Mouse (Mus musculus): Measurements from ENCODE around the gene Hesx1. TPM values are rescaled to one million over a fixed set of nuclear protein-coding genes. Genes with fewer than 3 reads are reported as not detected.

Gene Hesx1
- total and polyA plus RNA-seq, 2 experiments from 2014 or later, result not detected

DNA sequence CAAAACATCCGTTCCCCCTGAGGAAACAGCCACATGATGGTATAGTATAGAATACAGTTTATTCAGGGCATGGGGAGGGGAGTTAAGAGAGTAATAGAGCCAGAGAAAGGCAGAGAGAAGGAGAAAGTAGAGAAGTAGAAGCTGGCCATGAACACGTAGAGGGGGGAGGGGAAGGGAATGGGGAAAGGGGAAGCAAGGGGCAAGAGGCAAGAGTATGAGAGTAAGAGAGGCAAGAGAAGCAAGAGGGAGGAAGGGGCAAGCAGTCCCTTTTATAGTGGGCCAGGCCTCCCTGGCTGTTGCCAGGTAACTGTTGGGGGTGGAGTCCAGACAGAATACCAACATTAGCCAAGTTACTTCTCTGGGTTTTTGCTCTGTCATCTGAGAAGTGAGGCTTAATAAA, 16.7 kb upstream of the Hesx1 start:
- 70% methylated on average over 2 of the region's 2 CpGs for WGBS
- no peak overlapping the region for H3K4me3 ChIP-seq (ENCODE audit: low read depth, low read length)
- H3K9ac ChIP-seq (replicated peaks; ENCODE audit: low read depth, low read length), result no peak overlapping the region
- no peak overlapping the region for H3K4me2 ChIP-seq (ENCODE audit: low read depth, low read length)
- no peaks in the 10 kb centered on the region for H3K27me3 ChIP-seq (ENCODE audit: control insufficient read depth, insufficient read depth, low read length)
- peaks cover 7% of the 10 kb centered on the region for H3K9me3 ChIP-seq (replicated peaks; ENCODE audit: control insufficient read depth, low read length)
- no peaks in the 10 kb centered on the region for H3K36me3 ChIP-seq (replicated peaks; ENCODE audit: control insufficient read depth, insufficient read depth, low read length)
- H3K27ac ChIP-seq (ENCODE audit: low read depth), result no peak overlapping the region
- TF ChIP-seq EP300 (IDR thresholded peaks at IDR 0.05; ENCODE audit: low read depth) (no peak), CTCF (IDR thresholded peaks at IDR 0.05; ENCODE audit: low read depth) (no peak)
- no peaks in the 10 kb centered on the region for H3K4me1 ChIP-seq (ENCODE audit: control insufficient read depth, insufficient read depth)
- ATAC-seq (ENCODE audit: insufficient read depth, low read depth) (no peak), DNase-seq (ENCODE audit: low spot score) (no peak)

DNA sequence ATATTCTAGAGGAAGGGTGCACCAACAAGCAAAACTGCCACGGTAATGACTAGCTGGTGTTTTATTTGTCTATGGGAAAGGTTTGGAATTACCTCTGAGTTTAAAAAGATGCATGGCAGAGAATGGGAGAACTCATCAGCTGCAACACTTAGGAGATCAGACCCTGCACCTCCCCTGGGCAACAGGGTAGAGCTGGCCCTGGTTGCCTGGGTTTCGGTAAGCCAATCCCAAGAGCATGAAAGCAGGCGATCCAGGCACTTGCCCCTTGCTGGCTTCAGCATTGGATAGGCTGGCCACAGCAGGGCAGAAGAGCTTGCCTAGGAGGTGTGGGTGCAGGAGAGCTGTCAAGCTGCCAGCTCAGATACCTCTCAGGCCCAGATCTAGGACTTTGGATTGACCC, 14.4 kb upstream of the Hesx1 start:
- Histone ChIP-seq H3K4me2 (ENCODE audit: low read depth, low read length) (no peak overlapping the region), H3K27ac (ENCODE audit: low read depth) (no peak overlapping the region), H3K4me1 (ENCODE audit: control insufficient read depth, insufficient read depth) (no peaks in the 10 kb centered on the region), H3K4me3 (ENCODE audit: low read depth, low read length) (no peak overlapping the region), H3K27me3 (ENCODE audit: control insufficient read depth, insufficient read depth, low read length) (no peaks in the 10 kb centered on the region), H3K9ac (replicated peaks; ENCODE audit: low read depth, low read length) (no peak overlapping the region), H3K36me3 (replicated peaks; ENCODE audit: control insufficient read depth, insufficient read depth, low read length) (no peaks in the 10 kb centered on the region), H3K9me3 (replicated peaks; ENCODE audit: control insufficient read depth, low read length) (peaks cover 7% of the 10 kb centered on the region)
- ATAC-seq (ENCODE audit: insufficient read depth, low read depth) (no peak), DNase-seq (ENCODE audit: low spot score) (no peak)
- TF ChIP-seq CTCF (IDR thresholded peaks at IDR 0.05; ENCODE audit: low read depth), result no peak
- no peak for TF ChIP-seq EP300 (IDR thresholded peaks at IDR 0.05; ENCODE audit: low read depth)
- WGBS, result 90% methylated on average over 3 of the region's 3 CpGs

GRCm38 (mm10) chr14:26981021-26981420, 13.2 kb upstream of the Hesx1 start:
- WGBS, result 89% methylated on average over 8 of the region's 8 CpGs
- Histone ChIP-seq H3K27ac (ENCODE audit: low read depth) (no peak overlapping the region), H3K27me3 (ENCODE audit: control insufficient read depth, insufficient read depth, low read length) (no peaks in the 10 kb centered on the region)

DNA sequence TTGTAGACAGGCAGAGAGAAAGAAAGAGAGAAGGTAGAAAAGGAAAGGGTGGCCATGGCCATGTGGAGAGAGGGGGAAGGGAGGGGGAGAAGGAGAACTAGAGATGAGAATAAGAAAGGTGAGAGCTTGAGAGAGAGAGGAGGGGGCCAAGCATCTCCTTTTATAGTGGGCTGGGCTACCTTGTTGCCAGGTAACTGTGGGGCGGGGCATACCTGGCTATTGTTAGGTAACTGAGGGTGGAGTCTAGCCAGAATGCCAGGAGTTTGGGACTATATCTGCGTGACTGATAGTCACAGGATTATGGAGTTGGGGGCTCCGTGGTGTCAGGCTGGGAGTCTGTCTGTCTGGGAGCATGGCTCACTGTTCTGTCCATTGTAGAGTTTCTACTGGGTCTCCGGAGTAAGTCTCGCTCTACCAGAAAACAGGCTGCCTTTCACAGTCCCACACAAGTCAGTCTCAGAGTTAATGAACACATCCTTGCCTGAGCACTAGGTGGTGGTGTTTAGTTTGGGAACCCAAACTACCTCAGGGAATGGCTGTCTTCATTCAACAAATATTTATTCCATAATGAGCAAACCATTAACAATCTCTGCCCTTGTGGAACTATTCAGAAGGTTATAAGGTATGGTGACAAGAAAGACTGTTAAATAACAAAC, 12.6 kb upstream of the Hesx1 start:
- H3K9ac ChIP-seq (replicated peaks; ENCODE audit: low read depth, low read length), result no peak overlapping the region
- peak overlapping the region; percentile 3; the same call in 1 of the 2 replicates for H3K27ac ChIP-seq (ENCODE audit: low read depth)
- no peaks in the 10 kb centered on the region for H3K4me1 ChIP-seq (ENCODE audit: control insufficient read depth, insufficient read depth)
- WGBS, result 68% methylated on average over 5 of the region's 5 CpGs
- DNase-seq (ENCODE audit: low spot score) (no peak), ATAC-seq (ENCODE audit: insufficient read depth, low read depth) (peak; percentile 49; the same call in 1 of the 2 replicates)
- TF ChIP-seq EP300 (IDR thresholded peaks at IDR 0.05; ENCODE audit: low read depth), result no peak
- peak; percentile 55 for TF ChIP-seq CTCF (IDR thresholded peaks at IDR 0.05; ENCODE audit: low read depth)
- no peaks in the 10 kb centered on the region for H3K36me3 ChIP-seq (replicated peaks; ENCODE audit: control insufficient read depth, insufficient read depth, low read length)
- H3K4me3 ChIP-seq (ENCODE audit: low read depth, low read length), result no peak overlapping the region
- H3K9me3 ChIP-seq (replicated peaks; ENCODE audit: control insufficient read depth, low read length), result peaks cover 7% of the 10 kb centered on the region
- no peaks in the 10 kb centered on the region for H3K27me3 ChIP-seq (ENCODE audit: control insufficient read depth, insufficient read depth, low read length)
- no peak overlapping the region for H3K4me2 ChIP-seq (ENCODE audit: low read depth, low read length)

More at GRCm38 (mm10) chr14:26981021-26981420, 13.2 kb upstream of the Hesx1 start:
- no peak for ATAC-seq (ENCODE audit: insufficient read depth, low read depth)
- no peak for DNase-seq (ENCODE audit: low spot score)
- Histone ChIP-seq H3K4me1 (ENCODE audit: control insufficient read depth, insufficient read depth) (no peaks in the 10 kb centered on the region), H3K4me3 (ENCODE audit: low read depth, low read length) (no peak overlapping the region), H3K4me2 (ENCODE audit: low read depth, low read length) (no peak overlapping the region), H3K36me3 (replicated peaks; ENCODE audit: control insufficient read depth, insufficient read depth, low read length) (no peaks in the 10 kb centered on the region), H3K9ac (replicated peaks; ENCODE audit: low read depth, low read length) (no peak overlapping the region), H3K9me3 (replicated peaks; ENCODE audit: control insufficient read depth, low read length) (peaks cover 7% of the 10 kb centered on the region)
- TF ChIP-seq EP300 (IDR thresholded peaks at IDR 0.05; ENCODE audit: low read depth) (no peak), CTCF (IDR thresholded peaks at IDR 0.05; ENCODE audit: low read depth) (no peak)

- 60% methylated on average over 5 of the region's 5 CpGs for WGBS
- no peaks in the 10 kb centered on the region for H3K27me3 ChIP-seq (ENCODE audit: control insufficient read depth, insufficient read depth, low read length)
- no peak overlapping the region for H3K4me3 ChIP-seq (ENCODE audit: low read depth, low read length)
- peak overlapping the region; percentile 3; the same call in 1 of the 2 replicates for H3K27ac ChIP-seq (ENCODE audit: low read depth)
- peaks cover 7% of the 10 kb centered on the region for H3K9me3 ChIP-seq (replicated peaks; ENCODE audit: control insufficient read depth, low read length)
- no peak for DNase-seq (ENCODE audit: low spot score)
- no peaks in the 10 kb centered on the region for H3K36me3 ChIP-seq (replicated peaks; ENCODE audit: control insufficient read depth, insufficient read depth, low read length)
- no peak overlapping the region for H3K9ac ChIP-seq (replicated peaks; ENCODE audit: low read depth, low read length)
- no peaks in the 10 kb centered on the region for H3K4me1 ChIP-seq (ENCODE audit: control insufficient read depth, insufficient read depth)
- no peak; the same call in 1 of the 2 replicates for ATAC-seq (ENCODE audit: insufficient read depth, low read depth)
- TF ChIP-seq EP300 (IDR thresholded peaks at IDR 0.05; ENCODE audit: low read depth) (no peak), CTCF (IDR thresholded peaks at IDR 0.05; ENCODE audit: low read depth) (no peak)
- no peak overlapping the region for H3K4me2 ChIP-seq (ENCODE audit: low read depth, low read length)
These were observed 12.1 kb upstream of the Hesx1 start for GRCm38 (mm10) chr14:26982150-26982530.

DNA sequence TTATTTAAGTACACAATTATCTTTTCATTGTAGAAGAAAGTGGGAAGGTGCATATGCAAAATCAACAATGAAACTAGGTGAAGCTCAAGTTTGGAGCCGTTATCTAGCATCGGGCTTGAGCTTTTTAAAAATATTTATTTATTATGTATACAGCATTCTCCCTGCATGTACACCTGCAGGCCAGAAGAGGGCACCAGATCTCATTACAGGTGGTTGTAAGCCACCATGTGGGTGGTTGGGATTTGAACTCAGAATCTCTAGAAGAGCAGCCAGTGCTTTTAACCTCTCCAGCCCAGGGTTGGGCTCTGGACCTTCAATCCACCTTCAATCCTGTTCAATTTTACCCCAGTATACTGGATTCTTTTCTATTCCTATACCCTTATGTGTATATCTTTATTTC, 5.5 kb upstream of the Hesx1 start:
- WGBS, result 71% methylated on average over 2 of the region's 2 CpGs
- ATAC-seq (ENCODE audit: insufficient read depth, low read depth) (no peak), DNase-seq (ENCODE audit: low spot score) (no peak)
- H3K9me3 ChIP-seq (replicated peaks; ENCODE audit: control insufficient read depth, low read length), result no peaks in the 10 kb centered on the region
- H3K4me2 ChIP-seq (ENCODE audit: low read depth, low read length), result no peak overlapping the region
- no peak overlapping the region for H3K9ac ChIP-seq (replicated peaks; ENCODE audit: low read depth, low read length)
- no peak overlapping the region for H3K4me3 ChIP-seq (ENCODE audit: low read depth, low read length)
- TF ChIP-seq EP300 (IDR thresholded peaks at IDR 0.05; ENCODE audit: low read depth), result no peak
- TF ChIP-seq CTCF (IDR thresholded peaks at IDR 0.05; ENCODE audit: low read depth), result peak; percentile 40
- no peak overlapping the region for H3K27ac ChIP-seq (ENCODE audit: low read depth)
- no peaks in the 10 kb centered on the region for H3K36me3 ChIP-seq (replicated peaks; ENCODE audit: control insufficient read depth, insufficient read depth, low read length)
- peaks cover 8% of the 10 kb centered on the region; the same call in 1 of the 2 replicates for H3K4me1 ChIP-seq (ENCODE audit: control insufficient read depth, insufficient read depth)
- no peaks in the 10 kb centered on the region for H3K27me3 ChIP-seq (ENCODE audit: control insufficient read depth, insufficient read depth, low read length)

Measured in heart, postnatal 0 days (tissue).